Mouse (Mus musculus) neural tube, embryonic 12.5 days (tissue): ENCODE measurements at regions not wholly inside any gene's neighbourhood (a gene's known extent, or its start where the extent isn't known, plus 50 kb on each side); places are given as distances from the start of the nearest gene placed in this dataset.

ENCODE experiments used
- ATAC-seq: fragments of 200-750 bp; cut with Nextera tagmentation; 2 replicates; pipeline ENCODE4 v1.8.0; 2017; ENCODE audit warnings: low read depth, mild to moderate bottlenecking, moderate TSS enrichment, moderate library complexity; ENCODE audit not compliant: low FRiP score
- H3K27ac ChIP-seq: fragments of 300-500 bp; sonication (generic); 2 replicates; pipeline ENCODE4 v1.5.1; 2016
- H3K27me3 ChIP-seq: fragments of 300-500 bp; sonication (generic); replicated peaks from 2 replicates; pipeline ENCODE4 v1.6.1; 2016; ENCODE audit warnings: mild to moderate bottlenecking
- H3K36me3 ChIP-seq: fragments of 300-500 bp; sonication (generic); 2 replicates; pipeline ENCODE4 v1.6.1; 2016; ENCODE audit warnings: mild to moderate bottlenecking
- H3K4me1 ChIP-seq: fragments of 300-500 bp; sonication (generic); 2 replicates; pipeline ENCODE4 v1.6.1; 2016
- H3K4me2 ChIP-seq: fragments of 300-500 bp; sonication (generic); replicated peaks from 2 replicates; pipeline ENCODE4 v1.6.1; 2016; ENCODE audit warnings: mild to moderate bottlenecking
- H3K4me3 ChIP-seq: fragments of 300-500 bp; sonication (generic); 2 replicates; pipeline ENCODE4 v1.5.1; 2016
- H3K9ac ChIP-seq: fragments of 300-500 bp; sonication (generic); 2 replicates; pipeline ENCODE4 v1.6.1; 2016; ENCODE audit warnings: mild to moderate bottlenecking
- H3K9me3 ChIP-seq: fragments of 300-500 bp; sonication (generic); 2 replicates; pipeline ENCODE4 v1.6.1; 2016; ENCODE audit warnings: mild to moderate bottlenecking
- WGBS: fragments of 180-500 bp; shearing (Covaris S2); methylation state at CpG from one replicate; pipeline ENCODE4 v1.1.7; 2016; 5-methylcytosine and 5-hydroxymethylcytosine counted together

DNA sequence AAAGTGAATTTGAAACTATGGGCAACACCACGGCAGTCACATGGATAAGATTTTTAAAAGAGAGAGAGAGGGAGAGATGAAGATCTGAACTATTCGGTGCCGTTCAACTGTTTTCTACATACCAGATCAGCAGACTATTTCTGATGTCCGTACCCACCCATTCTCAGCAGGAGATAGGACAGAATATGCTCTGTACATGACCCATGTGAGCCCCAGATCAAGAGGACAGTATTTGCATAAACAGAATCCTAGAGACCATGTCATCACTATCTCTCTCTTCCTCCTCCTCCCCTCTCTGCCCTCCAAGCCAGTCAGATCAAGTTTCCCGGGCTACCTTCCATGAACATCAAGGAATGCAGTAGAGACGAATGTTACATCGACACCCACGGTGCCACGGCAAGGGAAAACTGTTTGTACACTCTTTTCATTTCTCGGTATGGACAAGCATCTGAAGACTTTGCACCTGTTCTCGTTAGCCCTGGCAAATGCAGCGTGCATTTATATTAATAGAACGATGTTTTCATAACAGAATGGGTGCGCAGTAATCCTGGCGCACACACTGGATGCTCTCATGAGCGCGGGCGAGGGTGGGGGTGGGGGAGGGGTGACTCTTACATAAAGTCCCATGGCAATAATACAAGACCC lies 177.7 kb downstream of the Rps12 start:
- ATAC-seq = no peak; the same call in 1 of the 2 replicates
- WGBS = 73% methylated on average over 18 of the region's 18 CpGs
- no peak overlapping the region for H3K4me3 ChIP-seq

DNA sequence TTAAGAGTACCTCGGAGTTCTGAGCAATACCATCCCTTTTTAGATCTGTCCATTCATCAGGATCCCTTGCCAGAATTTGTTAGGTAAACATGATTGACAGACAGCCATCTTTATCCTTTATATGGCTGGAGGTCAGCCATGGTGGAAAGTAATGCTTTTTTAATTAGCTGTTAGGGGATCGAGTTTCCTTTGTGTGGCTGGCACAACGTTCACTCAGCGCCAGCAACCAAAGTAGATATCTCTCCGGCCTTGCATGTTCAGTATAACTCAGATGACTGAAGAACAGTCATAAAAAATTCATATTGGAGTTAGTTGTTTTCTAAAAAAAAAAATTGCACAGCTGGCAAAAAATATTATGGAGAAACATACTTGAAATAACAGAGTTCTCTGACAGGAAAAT lies 186.4 kb downstream of the Rps12 start:
- Histone ChIP-seq H3K4me2 (no peak overlapping the region), H3K9me3 (no peaks in the 10 kb centered on the region), H3K27me3 (no peaks in the 10 kb centered on the region), H3K4me3 (no peak overlapping the region), H3K27ac (no peak overlapping the region), H3K4me1 (no peaks in the 10 kb centered on the region), H3K9ac (no peak overlapping the region), H3K36me3 (no peaks in the 10 kb centered on the region)
- 61% methylated on average over 5 of the region's 5 CpGs for WGBS
- ATAC-seq = no peak

More for the DNA sequence above, 177.7 kb downstream of the Rps12 start:
- no peaks in the 10 kb centered on the region for H3K27me3 ChIP-seq
- H3K27ac ChIP-seq = no peak overlapping the region
- no peaks in the 10 kb centered on the region for H3K36me3 ChIP-seq
- no peaks in the 10 kb centered on the region for H3K9me3 ChIP-seq
- H3K4me1 ChIP-seq = no peaks in the 10 kb centered on the region
- H3K9ac ChIP-seq = no peak overlapping the region
- no peak overlapping the region for H3K4me2 ChIP-seq

DNA sequence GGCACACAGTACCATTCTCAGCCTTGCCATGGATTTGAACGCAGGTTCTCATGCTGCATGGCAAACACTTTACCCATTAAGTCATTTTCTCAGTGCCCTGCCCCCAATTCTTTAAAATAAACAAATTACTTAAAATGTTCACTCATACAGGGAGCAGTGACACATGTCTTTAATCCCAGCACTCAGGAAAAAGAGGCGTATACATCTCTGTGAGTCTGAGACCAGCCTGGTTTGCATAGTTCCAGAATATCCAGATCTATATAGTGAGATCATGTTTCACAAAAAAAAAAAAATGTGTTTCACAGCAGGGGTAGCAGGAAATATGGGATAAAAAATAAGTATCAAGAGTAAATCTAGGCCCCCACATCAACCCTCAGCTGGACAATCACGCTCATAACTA lies 191.5 kb downstream of the Rps12 start:
- Histone ChIP-seq H3K4me1 (no peaks in the 10 kb centered on the region), H3K9me3 (no peaks in the 10 kb centered on the region), H3K36me3 (no peaks in the 10 kb centered on the region), H3K9ac (no peak overlapping the region), H3K27me3 (no peaks in the 10 kb centered on the region), H3K4me2 (no peak overlapping the region), H3K4me3 (no peak overlapping the region), H3K27ac (no peak overlapping the region)
- WGBS = 83% methylated on average over 3 of the region's 3 CpGs
- no peak for ATAC-seq

DNA sequence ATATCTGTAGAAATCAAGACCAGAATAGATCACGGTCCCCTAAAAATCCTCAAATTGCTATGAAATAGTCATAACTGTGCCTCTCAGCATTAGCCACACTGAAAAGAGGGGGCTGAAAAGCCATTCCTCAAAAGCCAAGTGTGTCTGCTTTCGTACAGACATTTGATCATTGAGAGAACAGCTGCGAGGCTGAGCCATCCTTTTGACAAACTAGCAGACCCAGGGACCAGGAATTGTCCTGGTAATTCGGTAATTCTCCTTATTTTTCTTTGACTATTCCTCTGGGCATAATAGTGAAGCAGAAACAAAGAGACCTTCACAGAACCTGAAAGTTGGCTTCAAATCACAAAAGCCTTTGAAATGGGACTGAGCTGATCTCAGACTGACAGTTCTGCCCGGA lies 206.8 kb downstream of the Rps12 start:
- Histone ChIP-seq H3K9me3 (no peaks in the 10 kb centered on the region), H3K9ac (no peak overlapping the region), H3K27me3 (no peaks in the 10 kb centered on the region), H3K36me3 (no peaks in the 10 kb centered on the region), H3K4me1 (no peaks in the 10 kb centered on the region), H3K27ac (no peak overlapping the region), H3K4me2 (no peak overlapping the region), H3K4me3 (no peak overlapping the region)
- WGBS = 64% methylated on average over 5 of the region's 5 CpGs
- no peak for ATAC-seq

DNA sequence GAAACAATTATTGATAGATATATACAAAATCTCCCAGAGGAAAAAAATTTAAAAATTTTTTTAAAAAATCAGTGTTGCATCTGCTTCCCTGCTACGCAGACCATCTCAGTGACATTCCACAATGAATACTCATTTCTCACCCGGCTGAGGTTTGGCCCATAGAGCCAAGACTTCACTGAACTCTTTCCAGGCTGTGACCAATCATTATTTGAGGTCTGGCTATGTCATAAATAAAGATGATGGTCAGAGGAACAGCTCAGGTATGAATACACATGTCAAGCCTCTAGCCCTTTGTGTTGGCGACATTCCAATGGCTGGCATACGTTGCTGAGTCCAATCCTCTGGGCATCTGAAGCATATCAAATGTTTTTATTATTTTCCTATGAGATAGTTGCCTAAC lies 216.1 kb downstream of the Rps12 start:
- H3K4me3 ChIP-seq = no peak overlapping the region
- H3K9me3 ChIP-seq = no peaks in the 10 kb centered on the region
- no peak overlapping the region for H3K4me2 ChIP-seq
- no peaks in the 10 kb centered on the region for H3K4me1 ChIP-seq
- no peak overlapping the region for H3K9ac ChIP-seq
- no peak for ATAC-seq
- WGBS = 89% methylated on average over 4 of the region's 4 CpGs
- H3K27me3 ChIP-seq = no peaks in the 10 kb centered on the region
- no peak overlapping the region for H3K27ac ChIP-seq
- no peaks in the 10 kb centered on the region for H3K36me3 ChIP-seq

DNA sequence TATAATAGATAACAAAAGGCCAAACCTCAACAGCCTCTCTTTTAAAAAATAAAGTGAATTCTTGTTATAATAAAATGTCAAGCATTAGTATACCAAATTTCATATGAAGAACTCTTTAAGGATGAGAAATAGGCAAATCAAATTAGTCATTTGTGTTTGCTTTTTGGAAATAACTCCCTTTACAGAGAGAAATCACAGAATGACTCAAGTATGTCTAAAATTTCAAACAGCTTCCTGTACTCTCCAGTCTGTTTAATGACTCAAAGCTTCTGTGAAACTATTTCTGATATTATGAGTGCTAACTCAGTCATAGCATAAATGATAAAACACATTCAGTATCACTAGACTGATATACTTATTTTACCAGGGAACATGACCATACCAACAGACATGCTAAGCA lies 217.7 kb downstream of the Rps12 start:
- no peaks in the 10 kb centered on the region for H3K4me1 ChIP-seq
- ATAC-seq = no peak
- H3K36me3 ChIP-seq = no peaks in the 10 kb centered on the region
- no peak overlapping the region for H3K27ac ChIP-seq
- no peaks in the 10 kb centered on the region for H3K9me3 ChIP-seq
- no peak overlapping the region for H3K9ac ChIP-seq
- H3K4me2 ChIP-seq = no peak overlapping the region
- no peak overlapping the region for H3K4me3 ChIP-seq
- H3K27me3 ChIP-seq = no peaks in the 10 kb centered on the region

DNA sequence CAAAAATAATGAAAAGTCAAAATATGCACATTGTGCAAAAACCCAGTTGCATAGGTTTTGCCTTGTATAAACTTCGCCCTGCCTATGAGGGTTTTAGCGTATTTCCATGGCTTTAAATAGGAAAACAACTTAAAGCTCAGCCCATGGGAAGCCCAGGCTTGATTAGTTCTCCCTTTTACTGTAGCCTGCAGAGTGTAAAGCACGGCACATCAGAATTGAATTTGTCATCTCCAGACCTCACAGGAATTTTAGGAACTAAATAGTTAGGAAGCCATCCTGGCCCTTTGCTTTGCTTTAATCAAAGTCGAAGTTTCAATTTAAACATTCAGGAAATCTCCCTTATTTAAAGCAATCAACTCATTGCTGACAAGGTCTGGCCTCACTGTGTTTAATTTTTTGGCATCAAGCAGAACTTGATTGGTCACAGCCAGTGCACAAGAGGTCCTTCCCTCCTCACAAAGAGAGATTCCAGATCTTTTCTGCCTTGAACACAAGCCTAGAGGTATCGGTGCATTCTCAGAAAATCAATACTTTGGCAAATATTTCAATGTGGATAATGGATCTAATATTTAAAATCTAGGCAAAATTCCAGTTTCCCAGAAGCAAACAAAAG lies 211.8 kb upstream of the Eya4 start:
- no peak for ATAC-seq
- no peaks in the 10 kb centered on the region for H3K4me1 ChIP-seq
- H3K4me2 ChIP-seq = no peak overlapping the region
- H3K27ac ChIP-seq = no peak overlapping the region
- H3K9me3 ChIP-seq = no peaks in the 10 kb centered on the region
- H3K9ac ChIP-seq = no peak overlapping the region
- H3K27me3 ChIP-seq = no peaks in the 10 kb centered on the region
- no peak overlapping the region for H3K4me3 ChIP-seq
- WGBS = 93% methylated on average over 5 of the region's 5 CpGs
- no peaks in the 10 kb centered on the region for H3K36me3 ChIP-seq

DNA sequence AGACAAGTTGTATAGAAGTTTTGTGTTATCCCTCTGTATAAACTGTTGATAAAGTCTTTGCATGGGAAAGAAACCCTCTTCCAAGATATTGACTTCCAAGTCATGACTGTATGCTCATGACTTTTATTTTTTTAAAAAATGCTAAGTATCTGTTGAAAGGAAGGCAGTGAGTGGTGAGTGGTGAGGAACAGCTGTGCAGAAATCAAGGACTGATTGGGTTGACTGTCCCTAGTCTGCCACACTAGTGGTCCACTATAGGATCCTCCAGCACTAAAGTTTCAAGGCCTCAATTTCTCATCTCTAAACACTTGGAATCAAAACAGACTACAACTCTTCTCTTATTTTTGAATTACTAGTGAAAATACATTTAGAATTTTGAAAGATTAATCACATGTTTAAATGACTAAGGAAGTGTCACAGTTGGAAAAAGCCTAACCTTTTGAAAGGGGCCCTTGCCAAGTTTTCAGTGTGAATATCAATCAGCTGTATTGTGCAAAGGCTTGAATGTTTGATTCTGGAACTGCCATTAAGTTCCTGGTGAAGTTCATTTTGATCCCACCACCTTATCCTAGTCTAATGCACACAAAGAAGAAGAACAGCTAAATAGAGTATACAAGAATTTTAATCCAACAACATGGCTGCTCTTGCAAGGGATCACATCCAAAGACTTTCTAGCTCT lies 209.5 kb upstream of the Eya4 start:
- H3K9me3 ChIP-seq = no peaks in the 10 kb centered on the region
- H3K4me1 ChIP-seq = no peaks in the 10 kb centered on the region
- no peak overlapping the region for H3K9ac ChIP-seq
- no peaks in the 10 kb centered on the region for H3K27me3 ChIP-seq
- no peak for ATAC-seq
- no peak overlapping the region for H3K4me3 ChIP-seq
- no peaks in the 10 kb centered on the region for H3K36me3 ChIP-seq
- H3K4me2 ChIP-seq = no peak overlapping the region
- H3K27ac ChIP-seq = no peak overlapping the region

DNA sequence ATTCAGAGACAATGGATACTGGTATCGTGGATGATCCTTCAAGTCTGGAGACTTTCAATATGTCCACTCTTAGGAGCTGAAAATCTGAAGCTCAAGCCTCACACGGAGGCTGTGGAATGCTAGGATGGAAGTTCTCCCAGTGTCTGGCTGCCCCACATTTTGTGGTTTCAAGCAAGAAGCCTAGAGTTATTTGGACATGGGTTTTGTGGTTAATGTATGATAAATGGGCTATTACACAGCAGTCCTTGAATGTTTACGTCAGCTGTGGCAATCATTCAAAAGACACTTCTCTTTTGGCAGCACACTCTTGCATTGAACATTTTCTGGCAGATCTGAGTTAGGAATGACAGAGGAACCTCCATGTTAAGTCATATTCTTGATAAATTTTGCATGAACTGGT lies 207.2 kb upstream of the Eya4 start:
- Histone ChIP-seq H3K4me1 (no peaks in the 10 kb centered on the region), H3K36me3 (no peaks in the 10 kb centered on the region), H3K4me3 (no peak overlapping the region), H3K9ac (no peak overlapping the region), H3K9me3 (no peaks in the 10 kb centered on the region), H3K4me2 (no peak overlapping the region), H3K27ac (no peak overlapping the region), H3K27me3 (no peaks in the 10 kb centered on the region)
- ATAC-seq = no peak
- 86% methylated on average over 3 of the region's 3 CpGs for WGBS

DNA sequence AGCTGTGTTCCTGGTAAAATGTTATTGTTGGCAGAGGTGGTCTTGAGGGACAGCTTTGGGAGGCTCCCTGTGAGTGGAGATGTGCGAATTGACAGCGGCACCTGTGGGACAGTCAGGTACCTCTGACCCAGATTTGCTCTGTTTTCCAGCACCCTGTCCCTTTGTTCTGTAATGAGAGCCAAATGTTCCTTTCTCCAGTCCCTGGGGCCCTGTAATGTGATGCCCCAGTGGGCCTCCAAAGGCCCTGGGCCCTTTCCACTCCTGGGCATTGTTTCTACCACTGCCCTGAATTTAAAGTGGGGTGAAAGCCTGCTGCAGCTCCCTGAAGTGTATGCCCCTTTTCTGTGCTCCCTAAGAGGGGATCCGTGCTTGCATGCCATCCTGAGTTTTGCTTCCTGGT lies 198.6 kb upstream of the Eya4 start:
- no peaks in the 10 kb centered on the region for H3K36me3 ChIP-seq
- WGBS = 30% methylated on average over 3 of the region's 3 CpGs
- H3K9me3 ChIP-seq = no peaks in the 10 kb centered on the region
- H3K4me2 ChIP-seq = no peak overlapping the region
- no peak overlapping the region for H3K9ac ChIP-seq
- ATAC-seq = no peak
- no peaks in the 10 kb centered on the region for H3K27me3 ChIP-seq
- H3K4me1 ChIP-seq = peaks cover 8% of the 10 kb centered on the region; the same call in 1 of the 2 replicates
- H3K27ac ChIP-seq = no peak overlapping the region
- no peak overlapping the region for H3K4me3 ChIP-seq

DNA sequence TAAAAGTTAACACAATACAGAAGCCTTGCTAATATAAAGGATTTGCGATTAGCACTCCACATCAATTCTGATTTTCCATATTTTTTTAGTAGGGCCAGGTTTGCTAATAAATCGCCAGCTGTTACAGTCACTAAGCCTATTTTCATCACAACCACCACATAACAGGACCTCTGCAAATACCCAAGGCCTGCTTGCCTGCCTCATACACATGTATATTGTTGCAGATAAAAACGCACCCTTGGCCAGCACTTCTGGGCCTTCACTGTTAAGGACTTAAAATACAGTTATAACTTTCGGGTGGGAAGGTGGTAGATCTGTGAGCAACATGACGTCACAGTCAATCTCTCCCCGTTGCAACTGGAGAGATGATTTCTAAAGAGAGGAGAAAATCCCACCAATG lies 197.7 kb upstream of the Eya4 start:
- 92% methylated on average over 6 of the region's 6 CpGs for WGBS
- Histone ChIP-seq H3K36me3 (no peaks in the 10 kb centered on the region), H3K4me3 (no peak overlapping the region), H3K9ac (no peak overlapping the region), H3K9me3 (no peaks in the 10 kb centered on the region), H3K27me3 (no peaks in the 10 kb centered on the region), H3K4me1 (peaks cover 8% of the 10 kb centered on the region; the same call in 1 of the 2 replicates), H3K27ac (no peak overlapping the region), H3K4me2 (no peak overlapping the region)
- ATAC-seq = no peak

DNA sequence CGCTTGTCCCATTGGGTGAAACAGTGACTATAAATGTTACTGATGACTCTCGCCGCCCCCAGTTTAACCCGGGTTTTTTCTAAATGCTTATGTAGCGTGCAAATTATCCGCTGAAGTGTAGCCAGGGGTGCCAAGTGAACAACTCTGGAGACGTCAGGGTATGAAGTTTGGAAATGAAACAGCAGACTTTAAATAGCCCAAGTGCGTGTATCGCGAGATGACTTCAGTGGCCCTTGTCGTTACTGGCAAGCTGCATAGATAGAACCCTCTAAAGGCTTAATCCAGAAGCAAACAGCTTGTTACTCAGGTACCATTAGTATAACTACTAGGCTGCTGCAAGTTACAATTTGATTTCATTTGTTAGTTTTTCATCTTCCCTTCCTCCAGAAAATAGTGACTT lies 192.1 kb upstream of the Eya4 start:
- Histone ChIP-seq H3K4me1 (0 out of 2 replicates have a peak, but pooled peaks cover 5% of the 10 kb centered on the region), H3K9ac (no peak overlapping the region), H3K4me2 (no peak overlapping the region), H3K27me3 (no peaks in the 10 kb centered on the region), H3K9me3 (no peaks in the 10 kb centered on the region), H3K36me3 (no peaks in the 10 kb centered on the region), H3K27ac (no peak overlapping the region), H3K4me3 (no peak overlapping the region)
- no peak for ATAC-seq
- WGBS = 63% methylated on average over 11 of the region's 11 CpGs

DNA sequence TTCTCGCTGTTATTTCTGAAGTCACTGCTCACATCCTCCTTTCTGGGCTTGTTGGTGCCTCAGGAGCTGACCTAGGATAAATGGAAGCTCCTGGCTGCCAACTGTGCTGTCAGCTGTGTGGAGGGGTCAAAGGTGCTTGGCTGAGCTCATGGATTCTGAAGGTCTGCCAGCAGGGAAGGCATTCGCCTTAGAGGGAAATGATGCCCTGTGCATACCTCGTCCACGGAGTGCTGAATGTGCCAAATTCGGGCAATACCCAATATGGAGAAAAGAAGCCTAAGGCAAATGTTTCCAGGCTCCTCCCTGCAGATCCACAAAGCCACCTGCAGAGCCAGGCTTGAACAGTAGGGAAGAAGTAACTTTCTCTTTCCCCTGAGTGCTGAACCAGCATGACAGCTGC lies 191.3 kb upstream of the Eya4 start:
- no peak overlapping the region for H3K27ac ChIP-seq
- H3K4me2 ChIP-seq = no peak overlapping the region
- H3K27me3 ChIP-seq = no peaks in the 10 kb centered on the region
- H3K4me1 ChIP-seq = 0 out of 2 replicates have a peak, but pooled peaks cover 5% of the 10 kb centered on the region
- no peaks in the 10 kb centered on the region for H3K9me3 ChIP-seq
- H3K36me3 ChIP-seq = no peaks in the 10 kb centered on the region
- 52% methylated on average over 5 of the region's 5 CpGs for WGBS
- no peak for ATAC-seq
- H3K9ac ChIP-seq = no peak overlapping the region
- no peak overlapping the region for H3K4me3 ChIP-seq
